Mouse (Mus musculus) heart, postnatal 36 days (tissue): ENCODE results near the gene Dennd4c. TPM values are rescaled to one million over a fixed set of nuclear protein-coding genes. Genes with fewer than 3 reads are reported as not detected.
A peak's percentile ranks its signal among the peaks of the same experiment; 100 is the strongest.

Source experiments
- DNase-seq, 2 experiments: peaks; one replicate each; pipeline ENCODE4 v3.0.0; 2021 to 2022
- intact Hi-C: fragments of 180-260 bp; cut with DNase I; formaldehyde crosslinking; loops from one replicate; pipeline ENCODE4 v1.15.1; 2025
- total RNA-seq, 2 experiments: library from RNA; stranded (reverse); gene quantifications; 2 replicates each; pipeline ENCODE4 v1.2.3; 2021

Gene Dennd4c
- total RNA-seq, result 10 to 100 TPM; 31.0 to 37.9 TPM

- peak; percentile 95 to 96 for DNase-seq
- intact Hi-C loops, result loop anchor here (5.0 kb wide), 3 partner anchors 81 to 171 kb away; partner anchors contain the start of gene Rraga
Measured at GRCm38 (mm10) chr4:86748336-86749291, at the start of gene Dennd4c. Dennd4c (plus strand) TSS chr4:86748555.

DNA sequence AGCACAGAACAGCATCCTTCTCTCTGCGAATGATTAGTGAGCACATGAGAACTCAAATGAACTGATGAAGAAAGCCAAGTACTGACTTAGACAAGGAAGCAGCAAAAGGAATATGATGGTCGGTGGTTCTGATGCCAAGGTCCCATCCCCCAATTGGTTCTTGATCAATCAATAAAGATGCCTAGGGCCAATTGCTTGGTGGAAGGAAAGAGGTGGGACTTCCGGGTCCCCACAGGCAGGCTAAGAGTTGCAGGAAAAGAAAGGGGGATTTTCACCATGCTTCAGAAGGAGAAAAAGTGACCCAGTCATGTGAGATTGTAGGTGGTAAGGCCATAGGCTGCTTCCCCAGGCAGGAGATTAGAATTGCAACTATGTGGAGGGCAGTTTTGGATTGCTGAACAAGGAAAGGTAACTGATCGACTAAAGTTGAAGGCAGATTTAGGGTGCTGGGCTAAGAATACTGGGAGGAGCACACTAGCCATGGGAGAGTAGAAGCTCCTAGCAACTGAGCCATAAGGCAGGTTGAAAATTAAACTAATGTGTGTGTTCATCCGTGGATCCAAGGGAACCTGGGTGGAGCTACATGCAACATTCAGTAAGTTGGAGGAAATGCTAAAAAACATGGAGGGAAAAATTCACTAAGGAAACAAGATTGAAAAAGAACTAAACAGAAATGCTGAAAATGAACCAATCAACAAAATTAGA is 49.0 kb upstream of the Dennd4c start:
- no peak for DNase-seq
- intact Hi-C loops, result no loop called here

DNA sequence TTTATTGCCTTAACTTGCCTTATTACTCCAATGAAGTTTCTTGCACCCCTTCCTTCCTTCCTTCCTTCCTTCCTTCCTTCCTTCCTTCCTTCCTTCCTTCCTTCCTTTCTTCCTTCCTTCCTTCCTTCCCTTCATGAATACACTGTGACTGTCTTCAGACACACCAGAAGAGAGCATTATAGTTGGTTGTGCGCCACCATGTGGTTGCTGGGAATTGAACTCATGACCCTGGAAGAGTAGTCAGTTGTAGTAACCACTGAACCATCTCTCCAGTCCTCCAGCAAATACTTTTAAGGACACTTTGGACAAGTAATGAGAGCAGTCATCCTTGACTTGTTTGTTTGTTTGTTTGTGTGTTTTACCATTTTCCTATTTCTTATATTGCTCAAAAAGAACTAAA is 39.6 kb upstream of the Dennd4c start:
- DNase-seq, result no peak
- intact Hi-C loops, result no loop called here

- no peak for DNase-seq
- intact Hi-C loops, result no loop called here
Measured at GRCm38 (mm10) chr4:86710034-86710650, 38.2 kb upstream of the Dennd4c start.

DNA sequence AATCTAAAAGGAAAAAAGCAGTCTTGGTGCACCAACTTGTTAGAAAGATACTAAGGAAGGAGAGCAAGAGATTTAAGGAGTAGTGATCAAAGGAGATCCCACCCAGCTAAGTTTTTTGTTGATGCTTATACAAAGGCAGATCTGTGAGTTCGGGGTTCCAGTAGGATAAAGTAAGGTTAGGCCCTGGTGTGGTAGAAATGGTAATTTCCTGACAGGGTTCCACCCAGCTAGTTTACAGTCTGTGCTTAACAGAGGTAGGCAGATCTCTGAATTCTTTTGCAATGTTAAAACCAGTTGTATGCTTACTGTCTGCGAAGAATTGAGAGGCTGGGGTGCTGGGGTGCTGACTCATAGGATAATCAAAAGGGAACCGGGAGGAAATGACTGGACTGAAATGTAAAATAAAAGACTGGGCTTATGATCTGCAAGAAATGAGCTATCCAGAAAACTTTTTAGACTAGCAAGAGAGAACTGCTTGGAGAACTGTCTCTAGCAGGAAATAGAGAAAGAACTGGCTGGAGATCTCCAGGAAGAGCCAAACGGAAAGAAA is 37.6 kb upstream of the Dennd4c start:
- intact Hi-C loops, result no loop called here

DNA sequence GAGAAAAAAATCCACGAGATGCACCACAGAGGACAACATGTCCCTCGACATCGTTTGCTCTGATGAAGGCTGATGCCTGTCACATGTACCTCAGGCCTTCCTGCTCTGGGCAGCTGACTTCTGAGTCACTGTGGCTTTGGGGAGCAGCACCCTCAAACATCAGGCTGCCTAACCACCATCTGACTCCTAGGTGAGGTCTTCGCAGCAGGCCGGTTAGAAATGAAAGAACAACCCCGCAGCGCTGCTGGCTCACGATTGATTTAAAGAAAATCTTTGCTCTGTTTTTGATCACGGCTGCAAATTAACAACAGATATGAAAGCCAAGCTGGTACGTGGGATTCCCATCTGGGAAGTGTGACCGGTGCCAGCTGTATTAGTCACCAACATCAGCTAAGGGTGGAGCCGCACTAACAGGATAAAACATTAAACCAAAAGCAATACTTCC is 35.6 kb upstream of the Dennd4c start:
- DNase-seq, result peak; percentile 48 to 65
- intact Hi-C loops, result no loop called here

More for the DNA sequence above, 37.6 kb upstream of the Dennd4c start:
- DNase-seq, result no peak

DNA sequence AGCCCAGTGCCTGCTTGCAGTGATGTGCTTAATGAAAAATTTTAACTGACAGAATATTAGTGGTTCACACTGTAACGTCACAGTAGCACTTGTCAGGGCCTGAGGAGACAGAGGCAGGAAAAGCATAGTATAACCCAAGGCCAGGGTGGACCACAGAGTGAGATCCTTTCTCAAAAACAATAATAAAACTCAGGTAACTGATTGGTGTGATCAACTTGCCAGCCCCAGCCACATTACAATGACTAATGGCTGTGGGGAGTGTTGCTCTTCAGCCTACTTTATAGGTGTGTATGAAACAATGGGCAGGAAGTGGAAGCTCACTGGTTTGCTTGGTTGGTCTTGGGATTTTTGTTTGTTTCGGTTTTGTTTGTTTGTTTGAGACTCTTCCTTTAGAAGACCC is 34.8 kb upstream of the Dennd4c start:
- no peak for DNase-seq

DNA sequence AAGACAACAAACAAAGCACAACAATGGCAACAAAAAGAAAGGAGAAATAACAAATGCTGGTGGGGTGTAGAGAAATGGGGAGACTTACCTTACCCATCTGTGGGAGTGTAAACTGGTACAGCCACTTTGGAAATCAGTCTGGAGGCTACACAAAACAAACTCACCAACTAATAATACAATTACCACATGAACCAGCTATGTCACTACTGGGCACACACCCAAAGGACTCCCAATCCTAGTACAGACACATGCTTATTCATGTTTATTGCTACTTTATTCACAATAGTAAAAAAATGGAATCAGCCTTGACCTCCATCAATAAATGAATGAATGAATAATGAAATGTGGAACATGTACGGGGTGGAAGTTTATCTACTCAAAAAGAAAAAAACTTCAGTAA is 33.0 kb upstream of the Dennd4c start:
- intact Hi-C loops, result no loop called here

More for the DNA sequence above, 34.8 kb upstream of the Dennd4c start:
- intact Hi-C loops, result no loop called here

DNA sequence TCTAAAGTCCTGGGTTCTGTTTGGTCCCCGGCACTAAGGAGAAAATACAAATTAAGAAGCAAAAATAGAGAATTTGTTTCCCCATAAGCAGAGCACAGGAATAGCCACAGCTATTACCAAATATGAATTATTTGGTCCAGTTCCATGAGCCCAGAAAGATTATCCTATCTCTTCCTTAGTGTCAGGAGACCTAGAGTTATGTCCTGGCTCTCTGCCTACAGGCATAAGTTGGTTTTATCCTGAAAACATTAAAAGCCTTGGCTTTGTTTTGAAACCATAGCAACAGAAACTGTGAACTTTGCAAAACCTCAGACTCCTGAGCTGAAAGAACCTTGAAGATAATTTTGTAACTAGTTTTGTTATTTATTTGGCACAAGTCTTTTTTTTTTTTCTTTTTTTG is 31.2 kb upstream of the Dennd4c start:
- no peak for DNase-seq
- intact Hi-C loops, result no loop called here

More for the DNA sequence above, 33.0 kb upstream of the Dennd4c start:
- no peak for DNase-seq

GRCm38 (mm10) chr4:86718878-86719577 is 29.3 kb upstream of the Dennd4c start:
- intact Hi-C loops, result no loop called here
- DNase-seq, result no peak

- no peak for DNase-seq
- intact Hi-C loops, result no loop called here
Measured at GRCm38 (mm10) chr4:86721856-86722358, 26.4 kb upstream of the Dennd4c start.

DNA sequence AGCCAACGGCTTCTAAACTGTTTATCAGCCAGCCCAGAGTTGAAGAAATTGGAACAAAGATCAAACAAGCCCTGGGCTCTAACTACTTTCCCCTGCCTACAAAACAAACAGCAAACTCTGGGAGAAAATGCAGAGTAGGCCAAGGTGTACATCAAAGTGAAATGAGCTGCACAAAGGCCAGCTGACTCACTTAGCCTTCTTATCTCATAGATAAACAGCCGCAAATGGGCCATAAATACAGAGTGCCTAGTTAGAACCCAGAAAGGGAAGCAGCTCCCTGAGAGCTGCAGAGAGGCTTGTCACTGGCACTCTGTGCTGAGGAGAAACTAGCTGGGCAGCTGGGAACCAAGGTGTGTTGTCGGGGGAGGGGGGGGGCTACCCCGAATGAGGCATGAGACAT is 23.2 kb upstream of the Dennd4c start:
- intact Hi-C loops, result no loop called here
- DNase-seq, result no peak

DNA sequence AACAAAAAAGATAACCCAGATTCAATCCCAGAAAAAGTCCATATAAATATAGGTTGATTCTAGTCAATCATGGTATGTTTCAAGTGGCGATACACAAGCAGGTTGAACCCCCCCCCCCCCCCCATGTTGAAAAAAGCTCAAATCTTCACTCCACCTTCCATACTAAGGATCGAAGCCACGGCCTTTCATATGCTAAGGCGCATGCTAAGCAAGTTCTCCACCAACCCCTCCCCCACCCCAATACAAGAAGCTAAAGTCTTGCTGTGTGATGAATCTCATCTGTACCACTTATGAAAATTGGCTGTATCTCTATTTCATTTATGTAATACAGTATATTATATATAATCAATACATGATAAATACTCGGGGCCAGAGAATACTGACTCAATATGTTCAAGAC is 22.2 kb upstream of the Dennd4c start:
- no peak for DNase-seq
- intact Hi-C loops, result no loop called here

DNA sequence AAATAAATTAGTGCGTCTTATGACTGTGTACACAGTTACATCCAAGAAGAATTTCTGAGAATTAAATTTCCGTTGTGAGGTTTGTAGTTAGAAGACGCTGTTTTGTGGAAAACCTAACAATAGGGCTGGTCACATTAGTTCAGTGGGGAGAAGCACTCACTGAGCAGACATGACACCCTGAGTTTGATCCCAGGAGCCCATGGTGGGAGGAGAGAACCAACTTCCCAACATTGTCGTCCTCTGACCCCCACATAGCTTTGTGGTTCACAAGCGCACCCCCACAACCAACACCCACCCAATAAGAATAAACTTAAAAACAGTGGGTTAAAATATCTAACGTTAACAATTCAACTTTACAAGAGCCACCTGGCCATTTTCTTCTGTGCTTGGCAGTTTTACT is 18.5 kb upstream of the Dennd4c start:
- intact Hi-C loops, result no loop called here
- DNase-seq, result no peak

GRCm38 (mm10) chr4:86734088-86734841 is 14.1 kb upstream of the Dennd4c start:
- intact Hi-C loops, result no loop called here
- DNase-seq, result no peak

DNA sequence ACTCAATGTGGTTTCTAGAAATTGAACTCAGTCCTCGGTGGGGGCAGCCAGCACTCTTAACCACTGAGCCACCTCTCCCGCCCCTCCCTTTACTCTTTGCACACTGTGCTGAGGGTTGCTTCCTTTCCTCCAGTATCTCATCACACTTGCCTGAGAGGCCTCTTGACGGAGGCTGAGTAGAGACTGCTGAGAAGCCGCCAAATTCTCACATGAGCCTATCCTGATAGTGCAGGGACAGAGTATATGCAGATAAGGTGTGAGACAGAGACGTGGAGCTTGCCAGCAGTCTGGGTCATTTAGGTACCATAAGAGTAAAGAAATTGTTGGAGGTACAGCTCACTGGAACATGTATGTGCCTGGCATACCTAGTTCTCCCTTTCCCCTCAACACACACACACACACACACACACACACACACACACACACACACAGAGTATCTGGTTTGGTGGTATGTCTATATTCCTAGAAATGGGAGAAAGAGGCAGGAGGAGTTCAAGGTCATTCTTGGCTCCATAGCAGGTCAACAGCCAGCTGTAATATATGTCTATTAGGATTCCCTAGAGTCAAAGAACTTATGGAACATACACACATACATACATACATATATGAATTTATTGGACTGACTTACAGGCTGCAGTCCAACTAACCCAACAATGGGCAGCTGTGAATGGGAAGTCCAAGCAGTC is 8.9 kb upstream of the Dennd4c start:
- intact Hi-C loops, result no loop called here
- DNase-seq, result no peak

DNA sequence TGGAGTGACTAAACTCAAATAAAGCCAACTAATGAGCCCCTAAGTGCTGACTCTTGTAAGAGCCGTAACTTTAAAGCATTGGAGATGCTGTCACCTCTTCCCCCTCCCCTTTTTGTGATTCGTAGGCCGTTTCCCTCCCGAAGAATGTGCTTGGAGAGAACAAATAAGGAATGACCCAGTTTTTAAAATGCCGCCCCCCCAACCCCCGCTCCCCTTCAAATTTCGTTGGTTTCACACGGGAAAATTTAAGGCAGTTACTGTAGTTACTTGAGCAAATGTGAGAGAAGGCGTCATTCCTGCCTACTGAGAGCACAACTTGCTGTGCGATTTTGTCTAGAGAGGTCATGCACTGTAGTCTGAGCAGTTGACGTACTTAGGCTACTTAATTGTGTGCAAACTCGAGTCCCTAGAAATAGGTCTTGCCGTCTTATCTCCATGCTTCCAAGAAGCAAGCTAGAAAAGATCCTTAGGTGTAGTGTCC is 1.0 kb downstream of the Dennd4c start:
- DNase-seq, result peak; percentile 18
- intact Hi-C loops, result loop anchor here (5.0 kb wide), 3 partner anchors 82 to 172 kb away; partner anchors contain the start of gene Rraga

DNA sequence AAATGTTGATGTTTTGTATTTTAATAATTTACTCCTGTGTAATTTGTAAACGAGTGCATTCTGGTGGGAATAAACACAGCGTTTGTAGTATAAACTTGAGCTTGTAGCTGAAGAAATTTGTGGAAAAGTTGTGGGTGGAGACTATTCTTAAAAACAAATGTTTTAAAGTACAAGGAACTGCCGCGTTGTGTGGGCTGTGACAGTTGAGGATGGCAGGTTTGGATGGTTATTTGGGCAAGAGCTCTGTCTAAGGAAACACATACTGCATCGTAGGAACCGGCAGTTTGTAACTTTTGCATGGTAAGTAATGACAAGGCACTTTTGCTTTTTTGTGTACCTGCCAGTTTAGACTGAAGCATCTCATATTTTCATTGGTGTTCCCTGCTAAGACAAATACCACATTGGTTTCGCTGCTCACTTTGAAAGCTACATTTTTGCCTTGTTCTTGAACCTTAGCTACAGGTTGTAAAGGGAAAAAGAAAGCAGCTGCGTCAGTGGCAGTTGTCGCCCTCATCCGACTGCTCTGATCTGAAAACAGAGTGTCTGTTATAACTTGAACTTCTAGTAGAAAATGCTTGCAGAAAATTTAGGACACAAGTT is 2.1 kb downstream of the Dennd4c start:
- no peak for DNase-seq
- intact Hi-C loops, result no loop called here
